Comparison of ENCODE assay signal across 30 mouse cellular contexts in the genomic region with DNA sequence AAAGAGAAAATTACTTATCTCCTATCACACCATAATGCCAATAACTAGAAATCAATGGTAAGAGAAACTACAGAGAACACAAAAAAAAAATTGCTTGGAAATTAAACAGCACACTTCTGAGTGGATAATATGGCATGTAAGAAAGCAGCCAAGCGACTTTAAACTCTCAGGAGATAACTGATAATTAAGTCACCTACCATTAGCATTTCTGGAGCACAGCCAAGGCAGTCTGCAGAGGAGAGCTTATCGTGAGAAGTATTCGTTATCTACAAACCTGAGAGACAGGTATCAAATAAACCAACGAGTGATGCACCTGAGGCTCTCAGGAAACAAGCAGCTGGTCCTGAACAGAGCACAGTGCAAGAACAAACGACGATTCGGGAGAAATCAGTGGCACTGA. TPM values are rescaled to one million over a fixed set of nuclear protein-coding genes. Genes with fewer than 3 reads are reported as not detected.
DNase-seq lines count a peak whose midpoint lies in the region; ATAC-seq and TF ChIP-seq lines count a peak whose summit lies in the region.
"Had no signal": no experiment of that assay in that cellular context is flagged by ENCODE, and none has a peak within 500 bp of the region (broad histone marks: within the 10 kb centered on the region; RNA-seq: fewer than 3 reads in every experiment).

No protein-coding gene starts in this region.

- ATAC-seq in intestine, embryonic 16.5 days: 0 out of 2 replicates have a peak, but pooled peaks have one; percentile 28
- no peak for ATAC-seq in intestine, postnatal 0 days
- no peak for ATAC-seq in midbrain, postnatal 0 days (ENCODE audit: low FRiP score)
- ATAC-seq in midbrain, embryonic 15.5 days (replicated peaks): no peak
- ATAC-seq: activated CD4-positive, CD25-positive, alpha-beta regulatory T cell, adult 4 months; CD4-positive, CD25-positive, alpha-beta regulatory T cell, adult 4 months; forebrain, embryonic 15.5 days; intestine, embryonic 15.5 days had no signal

- H3K4me2 ChIP-seq in intestine, embryonic 16.5 days (ENCODE audit: low read depth, low read length): no peak overlapping the region
- H3K4me2 ChIP-seq in intestine, postnatal 0 days (replicated peaks; ENCODE audit: low read depth): no peak overlapping the region
- no peak overlapping the region for H3K4me2 ChIP-seq in midbrain, postnatal 0 days (ENCODE audit: low read depth, low read length, poor library complexity, severe bottlenecking)
- no peak overlapping the region for H3K4me2 ChIP-seq in midbrain, embryonic 15.5 days
- H3K4me2 ChIP-seq: embryonic facial prominence, embryonic 12.5 days; forebrain, embryonic 12.5 days; forebrain, embryonic 15.5 days; heart, embryonic 13.5 days; hindbrain, embryonic 15.5 days; intestine, embryonic 15.5 days had no signal

- H3K4me3 ChIP-seq in intestine, embryonic 16.5 days (ENCODE audit: low read length): no peak overlapping the region
- no peak overlapping the region for H3K4me3 ChIP-seq in intestine, postnatal 0 days (ENCODE audit: low read depth, low read length)
- H3K4me3 ChIP-seq in midbrain, postnatal 0 days (ENCODE audit: low read depth, low read length): no peak overlapping the region
- no peak overlapping the region for H3K4me3 ChIP-seq in midbrain, embryonic 15.5 days
- H3K4me3 ChIP-seq in layer of hippocampus, adult 2 months: no peak overlapping the region
- H3K4me3 ChIP-seq: embryonic facial prominence, embryonic 12.5 days; erythroblast, embryonic 14.5 days; forebrain, embryonic 12.5 days; forebrain, embryonic 15.5 days; heart, adult 2 months; heart, embryonic 10.5 days; heart, embryonic 13.5 days; hindbrain, embryonic 15.5 days; intestine, embryonic 15.5 days had no signal

- no peaks in the 10 kb centered on the region for H3K27me3 ChIP-seq in intestine, embryonic 16.5 days (replicated peaks; ENCODE audit: control insufficient read depth, insufficient read depth, low read length)
- no peaks in the 10 kb centered on the region for H3K27me3 ChIP-seq in intestine, postnatal 0 days (replicated peaks; ENCODE audit: control insufficient read depth, insufficient read depth, low read length)
- H3K27me3 ChIP-seq in midbrain, postnatal 0 days (ENCODE audit: insufficient read depth, low read length): no peaks in the 10 kb centered on the region
- no peaks in the 10 kb centered on the region for H3K27me3 ChIP-seq in midbrain, embryonic 15.5 days (replicated peaks)
- H3K27me3 ChIP-seq: embryonic facial prominence, embryonic 12.5 days; forebrain, embryonic 12.5 days; forebrain, embryonic 15.5 days; heart, embryonic 13.5 days; hindbrain, embryonic 15.5 days; intestine, embryonic 15.5 days had no signal

- intact Hi-C loops in heart, postnatal 10 days (cut with DNase I): no loop called here

- H3K9me3 ChIP-seq in intestine, embryonic 16.5 days (ENCODE audit: control insufficient read depth, low read length): no peaks in the 10 kb centered on the region
- no peaks in the 10 kb centered on the region for H3K9me3 ChIP-seq in intestine, postnatal 0 days (ENCODE audit: control insufficient read depth)
- H3K9me3 ChIP-seq in midbrain, postnatal 0 days (ENCODE audit: low read length): no peaks in the 10 kb centered on the region
- no peaks in the 10 kb centered on the region for H3K9me3 ChIP-seq in midbrain, embryonic 15.5 days
- H3K9me3 ChIP-seq: embryonic facial prominence, embryonic 12.5 days; forebrain, embryonic 12.5 days; forebrain, embryonic 15.5 days; heart, embryonic 10.5 days; heart, embryonic 13.5 days; hindbrain, embryonic 15.5 days; intestine, embryonic 15.5 days had no signal

- peak; percentile 6 for DNase-seq in heart, adult 11 months
- no peak for DNase-seq in heart, postnatal 10 days
- DNase-seq in midbrain, postnatal 0 days (ENCODE audit: low spot score): peak; percentile 37
- DNase-seq in layer of hippocampus, adult 2 months (ENCODE audit: low spot score in 2 of 2): no peak
- DNase-seq: adrenal gland, adult 8-10 months; adrenal gland, postnatal 25 days; cerebellum, adult 18-20 months; cerebellum, adult 9-10 months; cerebellum, postnatal 14 days; gastrocnemius, postnatal 25 days; heart, adult 2 months had no signal

- no peak overlapping the region for H3K27ac ChIP-seq in intestine, embryonic 16.5 days (ENCODE audit: low read length)
- no peak overlapping the region for H3K27ac ChIP-seq in intestine, postnatal 0 days (ENCODE audit: low read depth, low read length)
- H3K27ac ChIP-seq in midbrain, postnatal 0 days (ENCODE audit: low read depth, low read length): no peak overlapping the region
- H3K27ac ChIP-seq in midbrain, embryonic 15.5 days: no peak overlapping the region
- no peak overlapping the region for H3K27ac ChIP-seq in layer of hippocampus, adult 2 months
- H3K27ac ChIP-seq: embryonic facial prominence, embryonic 12.5 days; forebrain, embryonic 12.5 days; forebrain, embryonic 15.5 days; heart, adult 2 months; heart, embryonic 10.5 days; heart, embryonic 13.5 days; hindbrain, embryonic 15.5 days; intestine, embryonic 15.5 days had no signal

- H3K4me1 ChIP-seq in intestine, embryonic 16.5 days (ENCODE audit: control insufficient read depth, insufficient read depth, low read length): no peaks in the 10 kb centered on the region
- no peaks in the 10 kb centered on the region for H3K4me1 ChIP-seq in intestine, postnatal 0 days (replicated peaks; ENCODE audit: control insufficient read depth, insufficient read depth, low read length)
- H3K4me1 ChIP-seq in midbrain, postnatal 0 days (ENCODE audit: insufficient read depth, low read length): no peaks in the 10 kb centered on the region
- no peaks in the 10 kb centered on the region for H3K4me1 ChIP-seq in midbrain, embryonic 15.5 days
- H3K4me1 ChIP-seq: embryonic facial prominence, embryonic 12.5 days; forebrain, embryonic 12.5 days; forebrain, embryonic 15.5 days; heart, embryonic 10.5 days; heart, embryonic 13.5 days; hindbrain, embryonic 15.5 days; intestine, embryonic 15.5 days had no signal

- H3K9ac ChIP-seq in intestine, embryonic 16.5 days (ENCODE audit: low read depth, low read length): no peak overlapping the region
- H3K9ac ChIP-seq in intestine, postnatal 0 days (ENCODE audit: low read depth, low read length): no peak overlapping the region
- no peak overlapping the region for H3K9ac ChIP-seq in midbrain, postnatal 0 days (replicated peaks; ENCODE audit: low read length, poor library complexity, severe bottlenecking)
- no peak overlapping the region for H3K9ac ChIP-seq in midbrain, embryonic 15.5 days
- H3K9ac ChIP-seq: embryonic facial prominence, embryonic 12.5 days; forebrain, embryonic 12.5 days; forebrain, embryonic 15.5 days; heart, embryonic 13.5 days; hindbrain, embryonic 15.5 days; intestine, embryonic 15.5 days had no signal

- no peak for TF ChIP-seq CTCF in intestine, postnatal 0 days (IDR thresholded peaks at IDR 0.05; ENCODE audit: low read depth)
- no peak for TF ChIP-seq CTCF in midbrain, postnatal 0 days (IDR thresholded peaks at IDR 0.05)
- TF ChIP-seq CTCF in layer of hippocampus, adult 2 months (conservative IDR thresholded peaks at IDR 0.05): no peak

- 49% methylated on average over 7 of the region's 7 CpGs for WGBS in intestine, embryonic 16.5 days
- 27% methylated on average over 7 of the region's 7 CpGs for WGBS in intestine, postnatal 0 days
- WGBS in midbrain, postnatal 0 days: 65% methylated on average over 7 of the region's 7 CpGs
- 66% methylated on average over 7 of the region's 7 CpGs for WGBS in midbrain, embryonic 15.5 days

- H3K36me3 ChIP-seq in intestine, embryonic 16.5 days (ENCODE audit: control insufficient read depth, insufficient read depth, low read length): no peaks in the 10 kb centered on the region
- no peaks in the 10 kb centered on the region for H3K36me3 ChIP-seq in intestine, postnatal 0 days (ENCODE audit: control insufficient read depth, insufficient read depth)
- H3K36me3 ChIP-seq in midbrain, postnatal 0 days (ENCODE audit: insufficient read depth, low read length): no peaks in the 10 kb centered on the region; the same call in 1 of the 2 replicates
- no peaks in the 10 kb centered on the region for H3K36me3 ChIP-seq in midbrain, embryonic 15.5 days (replicated peaks)
- H3K36me3 ChIP-seq: embryonic facial prominence, embryonic 12.5 days; forebrain, embryonic 12.5 days; forebrain, embryonic 15.5 days; heart, embryonic 10.5 days; heart, embryonic 13.5 days; hindbrain, embryonic 15.5 days; intestine, embryonic 15.5 days had no signal

RNA-seq across cellular contexts. Expression of a gene that starts 24.5 kb away (rescaled TPM):
- total RNA-seq in heart, postnatal 10 days (2021): not detected
- polyA plus RNA-seq in intestine, embryonic 16.5 days (2015; fragmentation: Nextera tagmentation; extraction: Ambion mirVana): not detected in 2 replicates
- not detected in 2 replicates for polyA plus RNA-seq in intestine, postnatal 0 days (2015; fragmentation: Nextera tagmentation; extraction: Ambion mirVana)
- total RNA-seq in midbrain, postnatal 0 days (2014; rRNA removed): 0.38 and 0.55 TPM in 2 replicates
- polyA plus RNA-seq in midbrain, postnatal 0 days (2015; fragmentation: Nextera tagmentation; extraction: Ambion mirVana): 0.35 and 0.38 TPM in 2 replicates
- not detected in 2 replicates for polyA plus RNA-seq in midbrain, embryonic 15.5 days (2015; fragmentation: Nextera tagmentation; extraction: Ambion mirVana)
- total RNA-seq in layer of hippocampus, adult 2 months (2021): not detected
- total RNA-seq: adrenal gland, adult 8-10 months; adrenal gland, postnatal 25 days; gastrocnemius, adult 8-10 months; gastrocnemius, postnatal 25 days; heart, adult 2 months; heart, postnatal 25 days; hematopoietic stem cell, adult 5-6 weeks had no signal
- polyA plus RNA-seq: activated CD4-positive, CD25-positive, alpha-beta regulatory T cell, adult 4 months; C2C12; CD4-positive, CD25-positive, alpha-beta regulatory T cell, adult 4 months; embryonic facial prominence, embryonic 12.5 days; erythroblast, embryonic 14.5 days; forebrain, embryonic 12.5 days; forebrain, embryonic 15.5 days; gonadal fat pad, adult 2 months; heart, adult 2 months; heart, embryonic 10.5 days; heart, embryonic 13.5 days; heart, embryonic 16.5 days; intestine, embryonic 15.5 days had no signal

RNA-seq across cellular contexts. Expression of a gene that starts 31.9 kb away (rescaled TPM):
- total RNA-seq in heart, postnatal 10 days (2021): 1 to 10 TPM; 2.9 to 3.1 TPM
- 2.7 and 3.7 TPM in 2 replicates for polyA plus RNA-seq in intestine, embryonic 16.5 days (2015; fragmentation: Nextera tagmentation; extraction: Ambion mirVana)
- 3.2 and 3.3 TPM in 2 replicates for polyA plus RNA-seq in intestine, postnatal 0 days (2015; fragmentation: Nextera tagmentation; extraction: Ambion mirVana)
- total RNA-seq in midbrain, postnatal 0 days (2014; rRNA removed): 20.3 and 26.1 TPM in 2 replicates
- 32.4 and 33.8 TPM in 2 replicates for polyA plus RNA-seq in midbrain, postnatal 0 days (2015; fragmentation: Nextera tagmentation; extraction: Ambion mirVana)
- polyA plus RNA-seq in midbrain, embryonic 15.5 days (2015; fragmentation: Nextera tagmentation; extraction: Ambion mirVana): 9.8 and 10.5 TPM in 2 replicates
- 10 to 100 TPM; 36.2 to 38.0 TPM for total RNA-seq in layer of hippocampus, adult 2 months (2021)
- total RNA-seq: hematopoietic stem cell, adult 5-6 weeks had no signal
- polyA plus RNA-seq: erythroblast, embryonic 14.5 days had no signal

RNA-seq across cellular contexts. Expression of a gene that starts 48.9 kb away (rescaled TPM):
- 10 to 100 TPM; 38.3 to 42.3 TPM for total RNA-seq in heart, postnatal 10 days (2021)
- 75.1 and 77.3 TPM in 2 replicates for polyA plus RNA-seq in intestine, embryonic 16.5 days (2015; fragmentation: Nextera tagmentation; extraction: Ambion mirVana)
- polyA plus RNA-seq in intestine, postnatal 0 days (2015; fragmentation: Nextera tagmentation; extraction: Ambion mirVana): 63.7 and 73.0 TPM in 2 replicates
- total RNA-seq in midbrain, postnatal 0 days (2014; rRNA removed): 36.2 and 42.7 TPM in 2 replicates
- 66.8 and 67.5 TPM in 2 replicates for polyA plus RNA-seq in midbrain, postnatal 0 days (2015; fragmentation: Nextera tagmentation; extraction: Ambion mirVana)
- polyA plus RNA-seq in midbrain, embryonic 15.5 days (2015; fragmentation: Nextera tagmentation; extraction: Ambion mirVana): 79.3 and 84.0 TPM in 2 replicates
- total RNA-seq in layer of hippocampus, adult 2 months (2021): 10 to 100 TPM; 46.9 to 51.7 TPM

Comparison
In these comparisons a context has a peak if more than half of its experiments do, and no peak if none do; other contexts are left out.
1. DNase-seq: peak in heart, adult 11 months (single experiment) and midbrain, postnatal 0 days (single experiment); none in heart, postnatal 10 days (0 of 2) and layer of hippocampus, adult 2 months (0 of 2).